Mouse (Mus musculus): ENCODE results near the gene Ddx23. TPM values are rescaled to one million over a fixed set of nuclear protein-coding genes. Genes with fewer than 3 reads are reported as not detected.

Gene Ddx23
- 66.3 and 99.5 TPM in 2 replicates for polyA plus RNA-seq (2012; rRNA removed)

DNA sequence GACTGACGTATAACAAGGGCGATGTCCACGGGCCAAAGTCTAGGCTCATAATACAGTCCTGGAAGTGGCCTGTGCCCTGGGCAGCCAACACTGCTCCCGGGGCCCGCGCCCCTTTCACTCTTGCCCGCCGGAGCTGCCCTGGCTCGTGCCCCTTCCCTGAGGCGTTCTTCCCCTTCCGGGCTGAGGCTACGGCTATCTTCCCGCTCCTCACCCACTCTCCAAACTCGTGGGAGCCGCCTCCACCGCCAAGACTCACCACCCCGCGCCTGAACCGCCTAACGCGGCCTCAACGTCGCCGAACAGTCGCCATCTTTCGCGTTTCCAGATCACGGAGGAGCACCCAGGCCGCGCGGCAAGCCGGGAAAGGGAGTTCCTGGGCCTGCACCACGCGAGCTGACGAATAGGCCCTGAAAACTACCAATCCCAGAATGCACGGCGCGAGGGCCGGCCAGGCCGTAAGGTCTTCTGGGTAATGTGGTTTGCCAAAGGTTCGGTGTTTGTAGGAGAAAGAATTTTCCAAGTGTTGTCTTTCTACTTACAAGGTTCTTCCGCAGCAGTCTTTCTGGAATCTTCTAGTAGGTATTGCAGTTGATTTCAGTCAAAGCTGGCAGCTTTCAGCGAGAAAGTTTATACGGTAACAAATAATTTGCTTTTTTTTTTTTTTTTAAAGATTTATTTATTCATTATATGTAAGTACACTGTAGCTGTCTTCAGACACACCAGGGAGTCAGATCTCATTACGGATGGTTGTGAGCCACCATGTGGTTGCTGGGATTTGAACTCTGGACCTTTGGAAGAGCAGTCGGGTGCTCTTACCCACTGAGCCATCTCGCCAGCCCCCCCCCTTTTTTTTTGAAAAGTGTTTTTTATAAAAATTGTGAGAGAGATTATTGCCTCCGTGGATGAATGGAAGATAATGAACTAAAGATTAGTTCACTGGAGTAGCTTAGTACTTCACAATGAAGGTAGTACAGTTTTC, at the start of gene Ddx23:
Gene Ddx23, minus strand, starts transcription at position 328 of the 979 bp plus-strand sequence.

DNA sequence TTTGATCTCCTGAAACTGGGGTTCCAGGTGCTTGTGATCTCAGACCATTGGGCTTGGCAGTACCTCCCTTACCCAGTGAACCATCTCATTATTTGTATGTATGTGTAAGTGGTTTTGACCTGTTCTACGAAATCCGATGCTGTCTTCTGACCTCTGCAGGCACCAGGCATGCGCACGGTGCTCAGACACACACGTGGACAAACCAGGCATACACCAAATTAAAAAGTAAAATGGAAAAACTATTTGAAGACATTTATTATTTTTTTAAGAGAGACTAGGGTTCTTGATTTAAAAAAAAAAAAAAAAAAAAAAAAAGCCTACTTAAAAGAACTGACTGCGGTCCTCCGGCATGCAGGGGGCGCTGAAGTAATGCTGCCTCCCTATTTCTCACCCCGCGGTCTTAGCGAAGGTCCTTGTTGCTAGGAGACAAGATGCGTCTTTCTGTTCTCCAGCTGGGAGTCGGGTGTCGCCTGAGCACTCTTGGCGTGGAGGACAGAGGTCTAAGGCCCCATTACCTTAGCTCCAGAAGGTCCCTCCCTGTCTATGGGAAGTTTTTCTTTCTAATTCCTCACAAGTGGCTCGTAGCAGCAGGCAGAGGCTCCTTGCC, 45.2 kb upstream of the Ddx23 start, which contains the start of gene Ccdc65:
Gene Ccdc65, plus strand, starts transcription at position 442 of the 607 bp plus-strand sequence.

DNA sequence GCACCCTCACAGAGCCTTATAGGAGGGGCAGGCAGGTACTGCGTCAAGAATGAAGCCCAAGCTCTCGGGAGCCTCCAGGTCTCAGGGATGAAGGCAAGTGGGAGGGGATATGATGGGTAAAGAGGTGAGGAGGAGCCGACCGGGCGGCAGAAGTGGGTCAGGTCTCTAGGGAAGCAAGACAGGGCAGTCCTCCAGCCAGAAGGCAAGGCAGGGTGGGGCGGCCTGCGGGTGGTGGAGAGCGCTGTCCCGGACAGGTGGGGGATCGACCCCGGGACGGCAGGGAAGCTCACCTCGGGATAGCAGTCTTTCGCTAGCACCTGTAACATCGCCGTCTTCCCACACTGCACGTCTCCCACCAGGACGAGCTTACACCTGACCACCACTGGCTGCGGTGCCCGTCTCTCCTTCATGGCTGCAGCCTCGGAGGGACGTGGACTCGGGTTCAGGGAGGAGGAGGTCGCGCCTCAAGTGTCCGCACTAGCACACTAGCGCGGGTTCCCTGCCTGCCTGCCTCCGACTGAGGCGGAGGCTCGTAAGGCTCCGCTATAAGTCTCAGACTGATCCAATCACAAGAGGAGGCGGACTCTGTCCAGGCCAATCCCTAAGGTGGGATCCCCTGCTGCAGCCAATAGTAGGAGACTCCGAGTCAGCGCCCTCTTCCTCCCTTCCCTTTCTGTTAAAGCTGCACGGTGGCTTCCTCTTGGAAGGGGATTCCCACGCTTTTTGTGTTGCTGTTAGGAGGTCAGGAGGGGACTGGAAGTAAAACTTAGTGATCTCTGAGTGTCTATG, 14.4 kb upstream of the Ddx23 start, which contains the start of gene Rnd1:
Gene Rnd1, minus strand, starts transcription at position 522 of the 789 bp plus-strand sequence.

GRCm38 (mm10) chr15:98630540-98630939, 32.2 kb downstream of the Ddx23 start, which contains the start of gene Cacnb3:
Gene Cacnb3, plus strand, starts transcription at chr15:98630840.

GRCm38 (mm10) chr15:98609331-98610130, 53.2 kb downstream of the Ddx23 start, which contains the start of gene Adcy6:
Gene Adcy6, minus strand, starts transcription at chr15:98610076.

Other genes with a start within 250 kb of the Ddx23 start
- not detected in 2 replicates for gene Olfr282, start 231.7 kb downstream of the Ddx23 start, polyA plus RNA-seq (2012; rRNA removed)
- not detected in 2 replicates for gene Olfr281, start 210.3 kb downstream of the Ddx23 start, polyA plus RNA-seq (2012; rRNA removed)
- not detected in 2 replicates for gene OR5BS1P, start 193.0 kb downstream of the Ddx23 start, polyA plus RNA-seq (2012; rRNA removed)
- gene Lalba, start 180.2 kb downstream of the Ddx23 start, polyA plus RNA-seq (2012; rRNA removed) = not detected in 2 replicates
- gene Olfr279, start 170.5 kb downstream of the Ddx23 start, polyA plus RNA-seq (2012; rRNA removed) = not detected in 2 replicates
- gene Kansl2, start 128.6 kb downstream of the Ddx23 start, polyA plus RNA-seq (2012; rRNA removed) = 125 and 135 TPM in 2 replicates
- gene Ccnt1, start 92.0 kb downstream of the Ddx23 start, polyA plus RNA-seq (2012; rRNA removed) = 21.9 and 30.6 TPM in 2 replicates
- gene 4930415O20Rik, start 91.9 kb downstream of the Ddx23 start, polyA plus RNA-seq (2012; rRNA removed) = not detected in 2 replicates
- gene Adcy6, start 52.8 kb downstream of the Ddx23 start, polyA plus RNA-seq (2012; rRNA removed) = 53.7 and 55.8 TPM in 2 replicates
- 75.3 and 102 TPM in 2 replicates for gene Cacnb3, start 32.1 kb downstream of the Ddx23 start, polyA plus RNA-seq (2012; rRNA removed)
- gene Rnd1, start 14.6 kb upstream of the Ddx23 start, polyA plus RNA-seq (2012; rRNA removed) = 7.9 and 12.3 TPM in 2 replicates
- 0.70 and 1.4 TPM in 2 replicates for gene Ccdc65, start 45.3 kb upstream of the Ddx23 start, polyA plus RNA-seq (2012; rRNA removed)
- 10.1 and 11.2 TPM in 2 replicates for gene Fkbp11, start 65.3 kb upstream of the Ddx23 start, polyA plus RNA-seq (2012; rRNA removed)
- 72.2 and 83.4 TPM in 2 replicates for gene Arf3, start 100.3 kb upstream of the Ddx23 start, polyA plus RNA-seq (2012; rRNA removed)
- gene Wnt10b, start 115.3 kb upstream of the Ddx23 start, polyA plus RNA-seq (2012; rRNA removed) = 0.72 and 2.0 TPM in 2 replicates
- 3.5 and 7.9 TPM in 2 replicates for gene Wnt1, start 127.0 kb upstream of the Ddx23 start, polyA plus RNA-seq (2012; rRNA removed)
- gene Ddn, start 146.6 kb upstream of the Ddx23 start, polyA plus RNA-seq (2012; rRNA removed) = 0.55 and 1.2 TPM in 2 replicates
- 75.6 and 78.9 TPM in 2 replicates for gene Prkag1, start 168.6 kb upstream of the Ddx23 start, polyA plus RNA-seq (2012; rRNA removed)
- 37.9 and 38.9 TPM in 2 replicates for gene Kmt2d, start 208.3 kb upstream of the Ddx23 start, polyA plus RNA-seq (2012; rRNA removed)
- gene Rhebl1, start 231.6 kb upstream of the Ddx23 start, polyA plus RNA-seq (2012; rRNA removed) = 11.3 and 19.2 TPM in 2 replicates
- 0.56 and 0.96 TPM in 2 replicates for gene Dhh, start 235.6 kb upstream of the Ddx23 start, polyA plus RNA-seq (2012; rRNA removed)